In the genomic region with DNA sequence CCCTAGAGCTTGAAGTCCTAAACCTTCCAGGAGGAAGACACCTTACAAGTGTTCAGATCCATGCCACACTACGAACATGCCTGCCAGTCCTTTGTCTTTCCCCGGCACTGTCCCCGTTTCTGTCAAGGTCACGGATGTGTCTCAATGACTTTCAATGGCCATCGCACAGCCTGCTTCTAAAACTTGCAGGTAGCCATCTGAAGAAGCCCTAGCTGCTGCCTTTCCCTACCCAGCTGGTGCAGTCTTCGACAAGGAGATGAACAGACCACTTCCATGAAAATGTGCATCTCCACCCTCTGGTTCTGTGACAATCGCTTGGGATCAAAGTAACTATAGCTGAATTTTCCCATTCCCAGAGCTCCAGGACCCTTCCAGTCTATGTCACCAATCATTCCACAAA, we compare ENCODE assay signal across 9 mouse cellular contexts. TPM values are rescaled to one million over a fixed set of nuclear protein-coding genes. Genes with fewer than 3 reads are reported as not detected.
DNase-seq lines count a peak whose midpoint lies in the region; ATAC-seq and TF ChIP-seq lines count a peak whose summit lies in the region.
"Had no signal": no experiment of that assay in that cellular context is flagged by ENCODE, and none has a peak within 500 bp of the region (broad histone marks: within the 10 kb centered on the region; RNA-seq: fewer than 3 reads in every experiment).

No protein-coding gene starts in this region.

- 0 out of 2 replicates have a peak overlapping the region, but pooled peaks have one; percentile 14 for H3K4me2 ChIP-seq in heart, embryonic 15.5 days
- no peak overlapping the region; the same call in 1 of the 2 replicates for H3K4me2 ChIP-seq in heart, embryonic 11.5 days
- H3K4me2 ChIP-seq in embryonic facial prominence, embryonic 11.5 days (ENCODE audit: low read depth, low read length): peak overlapping the region; percentile 5
- H3K4me2 ChIP-seq in limb, embryonic 14.5 days (replicated peaks; ENCODE audit: low read depth, low read length, severe bottlenecking): peak overlapping the region; percentile 42

- no peak for TF ChIP-seq EP300 in ES-Bruce4 (IDR thresholded peaks at IDR 0.05; ENCODE audit: insufficient read depth, low read depth, low read length)

- no peak overlapping the region for H3K4me3 ChIP-seq in heart, embryonic 15.5 days
- no peak overlapping the region for H3K4me3 ChIP-seq in heart, embryonic 11.5 days (ENCODE audit: low read depth, low read length)
- H3K4me3 ChIP-seq in ES-Bruce4 (ENCODE audit: low read depth, low read length): peak overlapping the region; percentile 50
- no peak overlapping the region for H3K4me3 ChIP-seq in embryonic facial prominence, embryonic 11.5 days (ENCODE audit: low read depth, low read length)
- H3K4me3 ChIP-seq in limb, embryonic 14.5 days (replicated peaks; ENCODE audit: low read length): 0 out of 2 replicates have a peak overlapping the region, but pooled peaks have one; percentile 11

- no peak for ATAC-seq in heart, embryonic 15.5 days (replicated peaks; ENCODE audit: insufficient number of reproducible peaks, insufficient read depth, low FRiP score, low read depth)
- no peak for ATAC-seq in heart, embryonic 11.5 days (replicated peaks; ENCODE audit: insufficient number of reproducible peaks, low FRiP score, low TSS enrichment)
- no peak for ATAC-seq in embryonic facial prominence, embryonic 11.5 days (replicated peaks; ENCODE audit: insufficient number of reproducible peaks, low FRiP score, low TSS enrichment, low read depth)
- no peak for ATAC-seq in limb, embryonic 14.5 days (ENCODE audit: low FRiP score, low read depth)

- H3K27me3 ChIP-seq in heart, embryonic 15.5 days: no peaks in the 10 kb centered on the region
- H3K27me3 ChIP-seq in heart, embryonic 11.5 days (ENCODE audit: control insufficient read depth, insufficient read depth, low read length): no peaks in the 10 kb centered on the region
- no peaks in the 10 kb centered on the region for H3K27me3 ChIP-seq in ES-Bruce4 (ENCODE audit: control insufficient read depth, insufficient read depth, low read length, poor library complexity, severe bottlenecking)
- no peaks in the 10 kb centered on the region for H3K27me3 ChIP-seq in embryonic facial prominence, embryonic 11.5 days (ENCODE audit: control insufficient read depth, insufficient read depth, low read length)
- no peaks in the 10 kb centered on the region for H3K27me3 ChIP-seq in limb, embryonic 14.5 days (ENCODE audit: control insufficient read depth, insufficient read depth, low read length)

- no peak for DNase-seq in embryonic facial prominence, embryonic 11.5 days (ENCODE audit: low spot score)
- DNase-seq in limb, embryonic 14.5 days (ENCODE audit: low spot score): no peak
- no peak for DNase-seq in B cell, adult 2 months
- no peak for DNase-seq in embryo, embryonic 9.5 days (ENCODE audit: extremely low spot score)
- DNase-seq in thymus, postnatal 10 days (ENCODE audit: low spot score in 2 of 2): no peak
- DNase-seq: thymus, postnatal 36 days had no signal

- no peak overlapping the region for H3K27ac ChIP-seq in heart, embryonic 15.5 days
- no peak overlapping the region for H3K27ac ChIP-seq in heart, embryonic 11.5 days (ENCODE audit: low read depth, low read length)
- H3K27ac ChIP-seq in ES-Bruce4 (ENCODE audit: insufficient read depth, low read length): peak overlapping the region; percentile 76
- H3K27ac ChIP-seq in embryonic facial prominence, embryonic 11.5 days (replicated peaks; ENCODE audit: low read depth, low read length): peak overlapping the region; percentile 2; the same call in 1 of the 2 replicates
- peak overlapping the region; percentile 61 for H3K27ac ChIP-seq in limb, embryonic 14.5 days (replicated peaks; ENCODE audit: low read depth, low read length)

- TF ChIP-seq CTCF in ES-Bruce4 (IDR thresholded peaks at IDR 0.05; ENCODE audit: low read depth, low read length): no peak

- 71% methylated on average over 7 of the region's 7 CpGs for WGBS in heart, embryonic 15.5 days
- 65% methylated on average over 7 of the region's 7 CpGs for WGBS in heart, embryonic 11.5 days (ENCODE audit: insufficient replicate concordance)
- 62% methylated on average over 7 of the region's 7 CpGs for WGBS in embryonic facial prominence, embryonic 11.5 days
- WGBS in limb, embryonic 14.5 days: 70% methylated on average over 7 of the region's 7 CpGs

- H3K9me3 ChIP-seq in heart, embryonic 15.5 days (replicated peaks): no peaks in the 10 kb centered on the region
- H3K9me3 ChIP-seq in heart, embryonic 11.5 days (replicated peaks; ENCODE audit: control insufficient read depth, low read length): no peaks in the 10 kb centered on the region
- no peaks in the 10 kb centered on the region for H3K9me3 ChIP-seq in ES-Bruce4 (replicated peaks; ENCODE audit: control insufficient read depth, insufficient read depth, low read length, poor library complexity, severe bottlenecking)
- no peaks in the 10 kb centered on the region for H3K9me3 ChIP-seq in embryonic facial prominence, embryonic 11.5 days (replicated peaks; ENCODE audit: control insufficient read depth, low read length)
- H3K9me3 ChIP-seq in limb, embryonic 14.5 days (ENCODE audit: control insufficient read depth, low read length): no peaks in the 10 kb centered on the region

- H3K9ac ChIP-seq in heart, embryonic 15.5 days: no peak overlapping the region
- no peak overlapping the region for H3K9ac ChIP-seq in heart, embryonic 11.5 days (ENCODE audit: low read depth, low read length)
- H3K9ac ChIP-seq in ES-Bruce4 (ENCODE audit: low read depth, poor library complexity, severe bottlenecking): peak overlapping the region; percentile 26; the same call in 1 of the 2 replicates
- no peak overlapping the region for H3K9ac ChIP-seq in embryonic facial prominence, embryonic 11.5 days (replicated peaks; ENCODE audit: low read length)
- no peak overlapping the region for H3K9ac ChIP-seq in limb, embryonic 14.5 days (ENCODE audit: low read depth, low read length, severe bottlenecking)

- H3K4me1 ChIP-seq in heart, embryonic 15.5 days (replicated peaks): peaks cover 61% of the 10 kb centered on the region
- H3K4me1 ChIP-seq in heart, embryonic 11.5 days (ENCODE audit: control insufficient read depth, insufficient read depth, low read length): peaks cover 49% of the 10 kb centered on the region
- peaks cover 7% of the 10 kb centered on the region for H3K4me1 ChIP-seq in ES-Bruce4 (ENCODE audit: control insufficient read depth, insufficient read depth, low read length)
- H3K4me1 ChIP-seq in embryonic facial prominence, embryonic 11.5 days (ENCODE audit: control insufficient read depth, insufficient read depth, low read length): peaks cover 12% of the 10 kb centered on the region
- H3K4me1 ChIP-seq in limb, embryonic 14.5 days (ENCODE audit: control insufficient read depth, insufficient read depth, low read length): peaks cover 62% of the 10 kb centered on the region

- H3K36me3 ChIP-seq in heart, embryonic 15.5 days: no peaks in the 10 kb centered on the region
- no peaks in the 10 kb centered on the region for H3K36me3 ChIP-seq in heart, embryonic 11.5 days (ENCODE audit: control insufficient read depth, insufficient read depth, low read length)
- no peaks in the 10 kb centered on the region for H3K36me3 ChIP-seq in ES-Bruce4 (ENCODE audit: control insufficient read depth, insufficient read depth, low read length, poor library complexity, severe bottlenecking)
- H3K36me3 ChIP-seq in embryonic facial prominence, embryonic 11.5 days (replicated peaks; ENCODE audit: control insufficient read depth, insufficient read depth, low read depth, low read length): no peaks in the 10 kb centered on the region
- H3K36me3 ChIP-seq in limb, embryonic 14.5 days (ENCODE audit: control insufficient read depth, insufficient read depth, low read length): 0 out of 2 replicates have a peak, but pooled peaks cover 3% of the 10 kb centered on the region

- no peak for TF ChIP-seq POLR2A in ES-Bruce4 (IDR thresholded peaks at IDR 0.05; ENCODE audit: insufficient read depth, low read length)
- no peak for TF ChIP-seq POLR2A in limb, embryonic 14.5 days (IDR thresholded peaks at IDR 0.05; ENCODE audit: borderline replicate concordance, extremely low read depth, insufficient read depth, insufficient read length)

RNA-seq across cellular contexts. Expression of a gene that starts 7.6 kb away (rescaled TPM):
- polyA plus RNA-seq in heart, embryonic 15.5 days (2015; fragmentation: Nextera tagmentation; extraction: Ambion mirVana): 22.3 and 23.0 TPM in 2 replicates
- 19.8 and 20.5 TPM in 2 replicates for polyA plus RNA-seq in heart, embryonic 11.5 days (2014; fragmentation: Nextera tagmentation; extraction: Ambion mirVana)
- 8.0 and 9.5 TPM in 2 replicates for polyA plus RNA-seq in ES-Bruce4 (2011; ENCODE audit: insufficient read depth, insufficient read length, low read depth, missing spikeins)
- 24.2 and 25.4 TPM in 2 replicates for polyA plus RNA-seq in embryonic facial prominence, embryonic 11.5 days (2014; fragmentation: Nextera tagmentation; extraction: Ambion mirVana)
- 14.5 and 17.0 TPM in 2 replicates for polyA plus RNA-seq in limb, embryonic 14.5 days (2012; rRNA removed)
- 35.6 and 36.3 TPM in 2 replicates for polyA plus RNA-seq in limb, embryonic 14.5 days (2014; fragmentation: Nextera tagmentation; extraction: Ambion mirVana)

Comparison
In these comparisons a context has a peak if more than half of its experiments do, and no peak if none do; other contexts are left out.
1. H3K27ac ChIP-seq: peak in ES-Bruce4 (single experiment), embryonic facial prominence, embryonic 11.5 days (single experiment) and limb, embryonic 14.5 days (single experiment); none in heart, embryonic 15.5 days (single experiment) and heart, embryonic 11.5 days (single experiment).
2. H3K4me3 ChIP-seq: peak in ES-Bruce4 (single experiment) and limb, embryonic 14.5 days (single experiment); none in heart, embryonic 15.5 days (single experiment), heart, embryonic 11.5 days (single experiment) and embryonic facial prominence, embryonic 11.5 days (single experiment).